Mouse (Mus musculus) embryonic facial prominence, embryonic 13.5 days (tissue): Measurements from ENCODE around the gene Mtg1. TPM values are rescaled to one million over a fixed set of nuclear protein-coding genes. Genes with fewer than 3 reads are reported as not detected.
"Not testable (repeated sequence)": the region's sequence is repeated elsewhere in the genome, so short reads cannot be mapped to it uniquely, and the experiment has no call there.

Experiments used
- ATAC-seq: fragments of 200-750 bp; cut with Nextera tagmentation; 2 replicates; pipeline ENCODE4 v1.8.0; 2017; ENCODE audit warnings: low read depth; ENCODE audit not compliant: insufficient number of reproducible peaks, insufficient read depth, low FRiP score, low TSS enrichment
- H3K27ac ChIP-seq: fragments of 300-500 bp; sonication (generic); 2 replicates; pipeline ENCODE4 v1.5.1; 2015; ENCODE audit warnings: moderate library complexity, mild to moderate bottlenecking, inconsistent platforms
- H3K27me3 ChIP-seq: fragments of 300-500 bp; sonication (generic); 2 replicates; pipeline ENCODE4 v1.6.1; 2015; ENCODE audit warnings: mild to moderate bottlenecking, inconsistent platforms
- H3K36me3 ChIP-seq: fragments of 300-500 bp; sonication (generic); 2 replicates; pipeline ENCODE4 v1.6.1; 2015; ENCODE audit warnings: mild to moderate bottlenecking, inconsistent platforms
- H3K4me1 ChIP-seq: fragments of 300-500 bp; sonication (generic); 2 replicates; pipeline ENCODE4 v1.6.1; 2015; ENCODE audit warnings: inconsistent platforms
- H3K4me2 ChIP-seq: fragments of 300-500 bp; sonication (generic); 2 replicates; pipeline ENCODE4 v1.6.1; 2015; ENCODE audit warnings: moderate library complexity, mild to moderate bottlenecking, inconsistent platforms
- H3K4me3 ChIP-seq: fragments of 300-500 bp; sonication (generic); 2 replicates; pipeline ENCODE4 v1.5.1; 2015; ENCODE audit warnings: mild to moderate bottlenecking, inconsistent platforms
- H3K9ac ChIP-seq: fragments of 300-500 bp; sonication (generic); 2 replicates; pipeline ENCODE4 v1.6.1; 2015; ENCODE audit warnings: mild to moderate bottlenecking, inconsistent platforms
- H3K9me3 ChIP-seq: fragments of 300-500 bp; sonication (generic); 2 replicates; pipeline ENCODE4 v1.6.1; 2016; ENCODE audit warnings: inconsistent platforms
- WGBS: fragments of 180-500 bp; shearing (Covaris S2); methylation state at CpG from one replicate; pipeline ENCODE4 v1.1.7; 2015; ENCODE audit warnings: mixed read lengths; 5-methylcytosine and 5-hydroxymethylcytosine counted together
- polyA plus RNA-seq: library from polyadenylated mRNA; unstranded; fragments of >200 nt; fragmentation: Nextera tagmentation; extraction: Ambion mirVana; gene quantifications from 2 replicates; pipeline ENCODE4 v1.2.1, GENCODE M21; 2015

Gene Mtg1
- polyA plus RNA-seq, 1 experiment from 2014 or later, result 24.2 TPM

DNA sequence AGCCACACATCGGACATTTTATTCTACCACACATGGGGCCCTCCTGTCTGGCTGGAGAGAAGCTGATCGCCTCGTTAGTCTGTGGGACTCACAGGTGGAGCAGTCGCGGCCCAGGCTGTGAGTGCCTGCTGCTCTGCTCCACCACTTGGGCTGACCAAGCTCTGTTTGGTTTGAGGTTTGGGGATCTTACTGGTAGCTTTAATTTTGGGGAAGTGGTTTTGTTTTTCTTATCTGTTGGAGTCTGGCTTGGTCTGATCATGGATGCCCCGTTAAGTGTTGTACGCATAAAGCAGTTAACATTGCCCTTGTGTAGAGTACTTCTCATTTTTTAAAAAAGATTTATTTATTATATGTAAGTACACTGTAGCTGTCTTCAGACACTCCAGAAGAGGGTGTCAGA lies 3.3 kb upstream of the Mtg1 start:
- WGBS, result 86% methylated on average over 7 of the region's 7 CpGs
- ATAC-seq, H3K27ac ChIP-seq, H3K9me3 ChIP-seq, H3K27me3 ChIP-seq, H3K4me1 ChIP-seq, H3K4me3 ChIP-seq, H3K4me2 ChIP-seq, H3K9ac ChIP-seq: not testable (repeated sequence)
- peaks cover 26% of the 10 kb centered on the region for H3K36me3 ChIP-seq

DNA sequence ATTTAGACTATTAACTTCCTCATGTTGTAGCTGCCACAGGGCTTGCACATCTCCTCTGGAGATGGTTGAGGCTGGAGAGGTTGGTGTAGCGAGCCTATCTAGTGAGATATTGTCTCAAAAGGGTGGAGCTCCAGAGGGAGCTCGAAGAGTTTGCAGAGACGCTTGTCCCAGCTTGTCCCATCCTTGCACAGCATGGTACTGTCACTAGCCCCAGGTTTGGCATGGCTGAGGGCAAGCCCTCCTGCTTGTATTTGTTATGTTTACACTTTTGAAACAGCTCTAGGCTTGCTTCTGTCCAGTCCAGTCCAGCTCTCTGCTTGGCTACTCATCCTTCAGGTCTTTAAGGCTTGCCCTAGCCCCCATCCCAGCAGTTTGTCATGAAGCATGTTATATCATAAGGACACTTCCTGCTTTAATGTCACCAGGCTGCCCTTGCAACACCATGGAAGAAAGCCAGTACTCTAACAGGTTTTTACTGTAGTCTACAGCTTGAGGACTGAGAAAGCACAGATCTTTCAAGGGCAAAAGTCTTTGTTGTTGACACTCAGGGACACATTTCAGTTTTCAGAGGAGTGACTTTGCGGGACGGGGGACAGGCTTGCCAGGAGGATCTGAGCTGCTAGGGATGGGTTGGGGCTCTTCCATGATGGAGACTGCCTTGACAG lies 2.1 kb upstream of the Mtg1 start:
- Histone ChIP-seq H3K36me3 (peaks cover 15% of the 10 kb centered on the region), H3K4me1 (peaks cover 5% of the 10 kb centered on the region), H3K4me3 (no peak overlapping the region), H3K9me3 (no peaks in the 10 kb centered on the region), H3K27me3 (no peaks in the 10 kb centered on the region), H3K9ac (no peak overlapping the region), H3K4me2 (no peak overlapping the region), H3K27ac (no peak overlapping the region)
- no peak for ATAC-seq
- 89% methylated on average over 5 of the region's 5 CpGs for WGBS

DNA sequence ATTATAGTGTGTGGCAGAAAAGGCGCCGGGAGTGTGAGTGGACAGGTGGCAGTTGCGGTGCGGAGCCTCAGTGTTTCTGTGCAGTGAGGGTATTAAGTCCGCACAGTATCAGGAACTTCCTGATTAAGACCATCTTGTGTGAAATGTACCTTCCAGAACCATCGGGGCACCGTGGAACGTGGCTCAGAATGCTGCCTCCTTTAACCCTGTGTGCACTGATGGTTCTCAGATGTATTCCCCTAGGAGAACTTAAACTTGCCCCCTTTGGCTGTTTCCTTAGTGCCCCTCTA lies 602 bp downstream of the Mtg1 start:
- WGBS, result 0% methylated on average over 8 of the region's 8 CpGs

DNA sequence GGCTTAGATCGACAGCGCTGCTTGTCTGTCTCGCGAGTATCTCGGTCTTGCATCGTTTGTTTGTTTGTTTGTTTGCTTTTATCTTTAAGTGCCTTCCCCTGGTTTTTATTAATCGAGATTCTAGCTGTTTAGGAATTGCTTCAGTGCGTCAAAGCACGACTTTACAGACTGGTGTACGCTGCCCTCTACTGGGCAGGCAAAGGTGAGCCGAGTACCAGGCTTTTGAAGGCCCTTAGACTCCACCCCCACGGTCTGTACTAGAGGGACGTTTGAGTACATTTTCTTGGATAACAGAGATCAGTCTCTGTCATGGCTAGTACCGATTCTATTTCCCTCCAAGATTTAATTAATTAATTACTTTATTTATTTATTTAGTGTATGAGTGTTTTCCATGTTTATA lies 4.0 kb downstream of the Mtg1 start:
- H3K9ac ChIP-seq, result no peak overlapping the region
- WGBS, result 6% methylated on average over 14 of the region's 14 CpGs
- H3K36me3 ChIP-seq, result no peaks in the 10 kb centered on the region
- ATAC-seq, result no peak
- no peak overlapping the region for H3K4me2 ChIP-seq
- H3K27ac ChIP-seq, result no peak overlapping the region
- H3K27me3 ChIP-seq, result no peaks in the 10 kb centered on the region
- H3K4me3 ChIP-seq, result no peak overlapping the region
- H3K4me1 ChIP-seq, result peaks cover 5% of the 10 kb centered on the region
- no peaks in the 10 kb centered on the region for H3K9me3 ChIP-seq

More for the DNA sequence above, 602 bp downstream of the Mtg1 start:
- ATAC-seq, result no peak
- Histone ChIP-seq H3K4me3 (peak overlapping the region; percentile 86), H3K4me1 (peaks cover 5% of the 10 kb centered on the region), H3K27me3 (no peaks in the 10 kb centered on the region), H3K4me2 (peak overlapping the region; percentile 89), H3K9me3 (no peaks in the 10 kb centered on the region), H3K9ac (peak overlapping the region; percentile 88), H3K27ac (peak overlapping the region; percentile 79), H3K36me3 (peaks cover 8% of the 10 kb centered on the region)

DNA sequence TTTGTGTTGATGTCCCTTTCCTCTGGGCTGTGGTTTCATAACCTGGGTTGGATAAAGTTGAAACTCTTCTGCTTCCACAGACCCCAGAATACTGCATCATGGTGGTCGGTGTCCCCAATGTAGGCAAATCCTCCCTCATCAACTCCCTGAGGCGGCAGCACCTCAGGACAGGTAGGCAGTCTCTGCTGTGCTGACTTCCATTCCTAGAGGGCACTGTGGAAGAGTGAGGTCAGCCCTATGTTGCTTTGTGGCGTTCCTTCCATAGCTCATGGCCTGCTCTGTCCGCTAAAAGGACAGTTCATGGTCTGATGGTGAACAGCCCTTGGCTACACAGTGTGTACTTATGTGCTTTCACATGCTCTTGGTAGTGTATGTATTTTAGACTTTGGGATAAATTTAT lies 7.2 kb downstream of the Mtg1 start:
- Histone ChIP-seq H3K36me3 (peaks cover 5% of the 10 kb centered on the region; the same call in 1 of the 2 replicates), H3K27ac (no peak overlapping the region), H3K4me1 (no peaks in the 10 kb centered on the region), H3K4me2 (no peak overlapping the region), H3K4me3 (no peak overlapping the region), H3K9ac (no peak overlapping the region), H3K27me3 (no peaks in the 10 kb centered on the region), H3K9me3 (no peaks in the 10 kb centered on the region)
- ATAC-seq, result no peak
- 88% methylated on average over 4 of the region's 4 CpGs for WGBS

DNA sequence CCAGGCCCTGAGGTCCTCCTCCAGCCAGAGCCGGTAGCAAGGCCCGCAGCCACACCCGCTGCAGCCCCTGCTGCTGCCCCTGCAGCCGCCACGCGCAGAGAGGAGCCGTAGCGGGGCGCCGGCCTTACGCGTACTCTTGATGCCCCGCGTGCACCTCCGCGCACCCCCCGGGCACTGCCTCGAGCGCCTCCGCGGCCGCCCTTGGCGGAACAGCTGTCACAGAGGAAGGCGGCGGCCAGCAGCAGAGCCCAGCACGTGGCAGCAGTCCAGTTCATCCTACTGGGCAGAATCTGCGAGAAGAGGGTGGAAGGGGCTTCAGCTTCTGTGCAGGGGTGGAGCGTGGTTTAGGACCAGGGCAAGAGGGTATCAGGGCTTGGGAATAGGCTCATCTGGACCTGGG lies 16.0 kb downstream of the Mtg1 start:
- WGBS, result 7% methylated on average over 28 of the region's 28 CpGs
- Histone ChIP-seq H3K27me3 (peaks cover 51% of the 10 kb centered on the region), H3K9ac (peak overlapping the region; percentile 58), H3K9me3 (no peaks in the 10 kb centered on the region), H3K27ac (no peak overlapping the region), H3K36me3 (0 out of 2 replicates have a peak, but pooled peaks cover 4% of the 10 kb centered on the region), H3K4me3 (peak overlapping the region; percentile 33), H3K4me1 (peaks cover 15% of the 10 kb centered on the region), H3K4me2 (peak overlapping the region; percentile 59)
- ATAC-seq, result peak; percentile 46; the same call in 1 of the 2 replicates

DNA sequence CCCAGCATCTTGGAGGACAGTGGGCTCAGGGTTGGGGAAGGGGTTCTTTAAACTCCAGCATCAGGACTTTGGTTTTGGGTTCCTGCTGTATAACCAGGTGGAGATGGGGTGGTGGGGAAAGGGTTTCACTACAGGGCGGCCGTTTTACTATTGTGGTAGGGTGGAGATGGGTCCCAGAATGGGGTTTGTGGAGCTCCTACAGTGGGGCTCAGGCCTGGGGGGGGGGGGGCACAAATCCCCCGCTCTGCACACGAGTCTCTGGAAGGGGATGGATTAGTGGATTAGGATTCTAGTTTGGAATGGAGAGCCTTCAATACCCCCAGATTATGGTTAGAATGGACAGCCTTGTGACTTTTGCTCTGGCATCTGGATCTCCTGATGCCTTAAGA lies 16.5 kb downstream of the Mtg1 start:
- H3K36me3 ChIP-seq, result 0 out of 2 replicates have a peak, but pooled peaks cover 4% of the 10 kb centered on the region
- peak overlapping the region; percentile 59 for H3K4me2 ChIP-seq
- no peak overlapping the region for H3K27ac ChIP-seq
- ATAC-seq, result peak; percentile 18; the same call in 1 of the 2 replicates
- H3K4me3 ChIP-seq, result peak overlapping the region; percentile 37
- H3K27me3 ChIP-seq, result peaks cover 54% of the 10 kb centered on the region
- WGBS, result 10% methylated on average over 4 of the region's 4 CpGs
- H3K9me3 ChIP-seq, result no peaks in the 10 kb centered on the region
- H3K4me1 ChIP-seq, result peaks cover 15% of the 10 kb centered on the region
- H3K9ac ChIP-seq, result peak overlapping the region; percentile 55

DNA sequence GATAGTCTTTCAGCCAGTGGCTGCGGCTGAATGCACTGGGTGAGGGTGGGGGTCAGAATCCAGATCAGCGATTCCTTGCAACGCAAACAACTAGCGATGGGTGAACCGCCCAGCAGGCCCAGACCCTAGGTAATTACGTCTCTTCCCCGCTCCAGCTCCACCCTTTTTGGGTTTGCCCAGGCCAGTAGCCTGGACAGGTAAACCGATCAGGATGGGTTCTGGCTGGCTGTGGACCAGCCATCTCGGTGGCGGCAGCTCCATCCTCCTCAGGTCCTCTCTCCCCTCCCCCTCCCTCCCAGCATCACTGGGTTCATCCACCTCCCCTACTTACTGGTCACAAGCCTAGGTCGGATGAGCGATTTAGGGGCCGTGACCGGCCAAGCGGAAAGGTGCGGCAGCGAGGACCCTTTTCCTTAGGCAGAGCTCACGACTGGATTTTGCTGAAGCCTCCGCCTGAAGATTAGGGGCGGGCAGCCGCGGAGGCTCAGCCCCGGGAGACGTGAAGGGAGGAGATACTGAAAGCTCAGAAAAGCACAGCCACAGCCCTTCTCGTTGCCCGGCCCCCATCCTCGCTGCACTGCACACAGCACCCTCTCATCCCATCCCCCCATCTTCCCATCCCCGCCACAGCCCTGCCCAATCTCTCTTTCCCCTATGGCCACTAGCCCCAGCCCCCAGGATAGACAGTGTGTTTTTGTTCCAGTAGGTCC lies 17.0 kb downstream of the Mtg1 start, which contains the start of gene Sprn:
Gene Sprn (minus strand): TSS at position 660 of the 710 bp plus-strand sequence.
- Histone ChIP-seq H3K4me2 (peak within 1 kb of the TSS; percentile 59), H3K4me3 (peak within 1 kb of the TSS; percentile 37), H3K9ac (peak within 1 kb of the TSS; percentile 55), H3K27ac (no peak within 1 kb of the TSS), H3K9me3 (no peaks in the 10 kb centered on the region), H3K4me1 (peaks cover 15% of the 10 kb centered on the region), H3K36me3 (0 out of 2 replicates have a peak, but pooled peaks cover 4% of the 10 kb centered on the region), H3K27me3 (peaks cover 57% of the 10 kb centered on the region)
- no peak for ATAC-seq
- WGBS, result 1% methylated on average over 28 of the region's 28 CpGs

DNA sequence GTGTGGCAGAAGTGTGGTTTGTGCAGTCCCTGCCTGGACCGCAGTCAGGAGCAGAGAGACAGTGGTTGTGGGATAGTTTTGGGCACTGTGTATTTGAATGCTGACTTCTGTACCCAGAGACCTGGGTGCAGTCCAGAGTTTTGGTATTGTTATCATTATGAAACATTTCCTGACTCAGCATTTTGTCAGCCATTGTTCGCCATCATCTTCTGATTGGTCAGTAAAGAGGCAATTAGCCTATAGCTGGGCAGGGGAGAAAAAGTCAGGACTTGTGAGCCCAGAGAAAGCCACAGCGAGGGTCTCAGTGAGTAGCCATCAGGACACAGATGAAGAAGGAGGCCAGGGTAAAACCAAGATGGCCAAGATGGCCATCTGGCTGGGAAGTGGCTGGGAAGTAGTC lies 23.0 kb downstream of the Mtg1 start:
- Histone ChIP-seq H3K9ac (no peak overlapping the region), H3K4me3 (no peak overlapping the region), H3K27me3 (peaks cover 19% of the 10 kb centered on the region), H3K4me2 (no peak overlapping the region), H3K4me1 (no peaks in the 10 kb centered on the region), H3K36me3 (no peaks in the 10 kb centered on the region), H3K9me3 (no peaks in the 10 kb centered on the region), H3K27ac (no peak overlapping the region)
- no peak for ATAC-seq
- WGBS, result 79% methylated on average over 3 of the region's 3 CpGs

DNA sequence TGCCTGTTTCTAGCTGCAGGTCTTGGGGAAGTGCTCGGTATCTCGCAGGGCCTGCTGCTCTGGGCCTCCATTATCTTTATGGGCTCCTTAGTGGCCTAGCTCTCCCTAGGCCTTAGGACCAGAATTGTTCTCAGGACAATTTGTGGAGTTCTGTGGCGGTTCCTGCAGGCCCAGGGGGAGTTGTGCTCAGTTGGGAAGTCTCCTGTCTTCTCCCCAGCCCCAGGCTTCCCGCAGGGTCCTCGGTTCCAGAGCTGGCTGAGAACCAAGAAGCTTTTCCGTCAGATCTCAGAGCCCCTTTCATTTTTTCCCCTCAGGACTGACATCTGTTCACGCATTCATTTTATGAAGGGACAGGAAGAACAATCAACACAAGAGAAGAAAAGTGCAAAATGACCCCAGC lies 27.3 kb downstream of the Mtg1 start, which contains the start of gene Olfr522:
Gene Olfr522 (minus strand): TSS at position 101 of the 400 bp plus-strand sequence.
- Histone ChIP-seq H3K4me2 (no peak within 1 kb of the TSS), H3K4me1 (no peaks in the 10 kb centered on the region), H3K9ac (no peak within 1 kb of the TSS), H3K27ac (no peak within 1 kb of the TSS), H3K9me3 (no peaks in the 10 kb centered on the region), H3K27me3 (no peaks in the 10 kb centered on the region), H3K4me3 (no peak within 1 kb of the TSS), H3K36me3 (no peaks in the 10 kb centered on the region)
- WGBS, result 67% methylated on average over 7 of the region's 7 CpGs
- ATAC-seq, result no peak

DNA sequence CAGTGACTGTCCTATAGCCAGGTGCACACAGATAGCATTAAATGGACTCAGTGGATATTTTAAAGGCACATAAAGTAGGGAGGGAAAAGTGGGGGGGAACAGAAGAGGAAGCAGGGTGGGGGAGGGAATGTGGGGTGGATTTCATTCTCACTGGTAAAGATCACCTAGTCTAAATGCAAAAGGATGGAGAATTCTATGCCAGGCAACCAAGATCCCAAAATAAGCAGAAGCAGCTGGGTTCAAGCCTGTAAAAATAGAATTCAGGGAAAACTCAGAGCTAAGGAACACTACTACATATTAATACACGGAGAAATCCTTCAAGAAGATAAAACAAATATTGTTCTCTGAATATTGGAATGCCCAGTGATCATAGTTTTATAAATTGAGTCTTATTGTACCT lies 30.6 kb downstream of the Mtg1 start:
- 79% methylated on average over 1 of the region's 1 CpGs for WGBS
- no peaks in the 10 kb centered on the region for H3K9me3 ChIP-seq

DNA sequence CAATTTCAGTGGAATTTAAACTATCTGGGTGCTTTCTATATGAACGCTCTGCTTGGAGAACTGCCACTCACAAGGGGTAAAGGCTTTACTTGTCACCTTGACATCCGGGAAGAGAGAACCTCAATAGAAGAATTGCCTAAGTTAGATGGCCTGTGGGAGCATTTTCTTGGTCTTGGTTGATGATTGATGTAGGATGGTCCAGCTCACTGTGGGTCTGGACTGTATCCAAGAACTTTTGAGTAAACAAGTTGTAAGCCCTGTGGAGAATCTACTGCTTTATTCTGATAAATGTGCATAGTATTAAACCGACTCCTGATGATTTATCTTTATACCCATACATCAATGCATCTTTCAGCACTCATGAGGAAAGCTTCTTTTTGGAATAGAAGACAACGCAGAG lies 32.0 kb downstream of the Mtg1 start:
- Histone ChIP-seq H3K36me3 (no peaks in the 10 kb centered on the region), H3K27ac (no peak overlapping the region), H3K9me3 (no peaks in the 10 kb centered on the region), H3K9ac (no peak overlapping the region), H3K27me3 (no peaks in the 10 kb centered on the region), H3K4me2 (no peak overlapping the region), H3K4me1 (no peaks in the 10 kb centered on the region), H3K4me3 (no peak overlapping the region)
- WGBS, result 74% methylated on average over 4 of the region's 4 CpGs
- no peak for ATAC-seq

More for the DNA sequence above, 30.6 kb downstream of the Mtg1 start:
- ATAC-seq, result no peak
- H3K4me3 ChIP-seq, result no peak overlapping the region
- no peaks in the 10 kb centered on the region for H3K27me3 ChIP-seq
- no peak overlapping the region for H3K4me2 ChIP-seq
- no peak overlapping the region for H3K9ac ChIP-seq
- H3K36me3 ChIP-seq, result no peaks in the 10 kb centered on the region
- no peaks in the 10 kb centered on the region for H3K4me1 ChIP-seq
- H3K27ac ChIP-seq, result no peak overlapping the region
